Mouse (Mus musculus) spleen, postnatal 4 days (tissue): ENCODE measurements around the gene Tm4sf19.
"Not testable (repeated sequence)": the region's sequence is repeated elsewhere in the genome, so short reads cannot be mapped to it uniquely, and the experiment has no call there.

Experiments used
- DNase-seq, 2 experiments: peaks; one replicate each; pipeline ENCODE4 v3.0.0; 2022; ENCODE audit warnings: low spot score in 2 of 2

Tm4sf19 gene

DNA sequence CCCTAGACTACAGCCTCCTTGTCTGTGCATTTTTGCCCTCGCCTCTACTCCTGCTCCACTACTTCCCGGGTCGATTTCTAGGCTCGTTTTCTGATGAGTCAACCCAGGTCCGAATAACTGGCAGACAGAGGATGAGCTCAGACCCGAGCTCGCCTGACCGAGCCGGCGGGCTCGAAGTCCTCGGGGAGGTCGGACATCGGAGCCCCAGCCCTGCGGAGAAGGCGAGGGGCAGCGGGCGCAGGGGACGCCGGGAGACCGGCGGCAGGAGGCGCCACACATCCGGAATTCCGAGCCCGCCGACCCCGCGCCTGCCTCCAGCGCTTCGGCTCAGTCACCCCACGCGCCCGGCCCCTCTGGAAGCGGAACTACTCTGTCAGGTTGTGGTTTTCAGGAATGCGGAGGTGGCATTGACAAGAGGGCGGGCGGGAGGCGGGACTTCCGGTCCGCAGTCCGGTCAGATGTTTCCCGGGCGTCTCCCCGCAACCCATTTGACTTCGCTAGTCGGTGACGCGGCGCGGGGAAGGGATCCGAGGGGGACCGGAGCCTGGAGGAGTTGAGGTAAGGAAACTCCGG lies 30.3 kb downstream of the Tm4sf19 start, which contains the start of gene Pcyt1a:
Gene Pcyt1a, plus strand, starts transcription at position 448 of the 573 bp plus-strand sequence.
- peak; percentile 86 to 93 for DNase-seq

DNA sequence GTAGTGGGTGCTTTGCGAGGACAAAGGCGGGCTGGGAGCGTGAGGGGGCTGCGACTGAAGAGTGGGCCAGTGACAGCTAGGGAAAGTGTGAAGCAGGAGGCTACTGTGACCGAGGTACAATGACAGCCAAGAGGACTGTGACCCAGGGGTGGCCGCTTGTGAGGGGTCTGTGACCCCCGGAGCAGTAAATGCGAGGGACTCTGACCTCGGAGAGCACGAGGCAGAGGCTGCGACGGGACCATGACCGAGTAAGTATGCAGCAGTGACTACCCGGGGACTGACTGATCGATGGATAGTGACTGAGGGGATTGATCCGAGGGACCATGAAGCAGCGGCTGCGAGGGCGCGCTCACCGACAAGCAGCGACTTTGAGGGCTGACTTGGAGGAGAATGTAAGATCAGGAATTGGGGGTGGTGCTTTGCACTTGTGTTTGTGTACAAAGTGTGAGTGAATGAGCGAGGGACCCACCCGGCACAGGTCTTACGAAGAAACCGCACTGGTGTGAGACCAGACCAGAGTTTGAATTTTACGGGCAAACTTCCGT lies 30.8 kb downstream of the Tm4sf19 start:
- DNase-seq, result peak in 1 of 2 experiments; percentile 50

DNA sequence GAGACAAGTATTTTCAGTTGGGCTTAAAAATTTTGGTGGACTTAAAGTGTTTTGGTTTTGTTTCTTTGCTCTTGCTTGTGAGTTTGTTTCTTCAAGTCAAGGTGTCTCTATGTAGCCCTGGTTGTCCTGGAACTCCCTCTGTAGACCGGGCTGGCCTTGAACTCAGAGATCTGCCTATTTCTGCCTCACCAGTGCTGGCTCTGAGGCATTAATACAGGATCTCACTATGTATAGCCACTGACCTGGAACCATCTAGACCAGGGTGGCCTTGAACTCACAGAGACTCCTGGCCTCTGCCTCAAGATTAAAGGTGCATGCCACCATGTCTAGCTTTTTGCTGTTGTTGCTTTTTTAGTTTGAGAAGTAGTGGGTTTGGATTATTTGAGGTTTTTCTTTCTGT lies 31.6 kb downstream of the Tm4sf19 start:
- no peak for DNase-seq

DNA sequence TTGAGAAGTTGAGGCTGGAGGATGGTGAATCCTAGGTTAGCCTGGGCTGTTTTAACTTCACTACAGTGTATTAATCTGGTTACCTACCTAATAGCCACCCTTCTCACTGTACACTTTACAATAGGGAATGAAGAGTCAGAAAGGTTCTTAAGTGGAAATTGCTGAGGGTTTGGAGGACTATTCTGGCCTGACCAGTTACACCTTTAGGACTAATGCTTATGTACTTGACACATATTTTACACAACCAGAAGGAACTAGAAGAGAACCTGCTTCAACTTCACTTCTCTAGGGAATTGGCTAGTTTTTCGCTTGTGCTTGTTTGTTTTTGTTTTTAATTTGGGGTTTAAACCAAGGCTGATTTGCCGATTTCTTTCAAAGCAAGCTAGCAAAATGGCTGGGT lies 32.8 kb downstream of the Tm4sf19 start:
- DNase-seq, result no peak

DNA sequence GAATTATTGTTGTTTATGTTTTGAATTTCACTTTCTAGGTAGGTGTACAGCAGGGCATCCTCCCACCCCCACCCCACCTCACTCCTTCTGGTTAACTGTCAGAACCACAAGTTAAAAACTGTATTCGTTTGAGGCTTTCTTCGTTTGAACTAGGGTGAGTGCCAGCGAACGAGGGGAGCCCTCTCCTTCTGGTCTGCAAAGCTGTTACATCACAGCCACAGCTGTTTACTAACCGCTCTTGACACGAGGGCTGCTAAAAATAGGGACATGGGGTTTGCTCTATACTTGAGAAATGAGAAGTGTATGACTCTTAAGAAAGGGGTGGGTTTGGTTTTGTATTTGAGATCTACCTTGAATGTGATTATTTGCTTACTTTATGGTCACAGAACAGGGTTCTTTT lies 33.8 kb downstream of the Tm4sf19 start:
- DNase-seq, result peak; percentile 36 to 67

DNA sequence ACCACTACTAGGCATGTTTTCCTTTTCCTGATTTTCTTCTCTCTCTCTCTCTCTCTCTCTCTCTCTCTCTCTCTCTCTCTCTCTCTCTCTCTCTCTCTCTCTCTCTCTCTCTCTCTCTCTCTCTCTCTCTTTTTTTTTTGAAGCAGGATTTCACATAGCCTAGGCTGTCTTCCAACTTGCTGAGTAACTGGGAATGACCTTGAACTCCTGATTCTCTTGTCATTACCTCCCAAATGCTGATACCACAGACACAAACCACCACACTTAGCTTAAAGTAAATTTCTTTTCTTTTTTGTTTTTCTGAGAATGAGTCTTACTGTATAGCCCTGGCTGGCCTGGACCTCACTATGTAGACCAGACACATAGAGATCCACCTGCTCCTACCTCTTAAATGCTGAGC lies 34.4 kb downstream of the Tm4sf19 start:
- DNase-seq, result no peak

DNA sequence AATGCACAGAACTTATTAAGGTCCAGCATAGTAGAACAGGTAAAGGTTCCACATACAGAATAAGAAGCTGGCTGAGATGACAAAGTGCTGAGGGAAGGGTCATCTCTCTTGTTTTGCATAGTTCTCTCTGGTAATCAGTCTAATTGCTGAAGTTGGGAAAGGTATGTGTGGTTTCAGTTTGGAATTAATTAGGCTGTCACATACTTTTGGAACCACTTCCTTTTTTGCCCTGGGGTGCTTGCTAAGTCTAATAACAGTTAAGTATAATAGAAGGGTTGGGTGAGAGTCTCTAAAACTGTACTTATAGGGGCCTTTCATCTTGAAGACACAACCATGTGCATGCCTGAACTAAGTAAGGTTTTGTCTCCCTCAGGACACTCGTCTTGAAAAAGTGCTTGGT lies 36.4 kb downstream of the Tm4sf19 start:
- no peak for DNase-seq

DNA sequence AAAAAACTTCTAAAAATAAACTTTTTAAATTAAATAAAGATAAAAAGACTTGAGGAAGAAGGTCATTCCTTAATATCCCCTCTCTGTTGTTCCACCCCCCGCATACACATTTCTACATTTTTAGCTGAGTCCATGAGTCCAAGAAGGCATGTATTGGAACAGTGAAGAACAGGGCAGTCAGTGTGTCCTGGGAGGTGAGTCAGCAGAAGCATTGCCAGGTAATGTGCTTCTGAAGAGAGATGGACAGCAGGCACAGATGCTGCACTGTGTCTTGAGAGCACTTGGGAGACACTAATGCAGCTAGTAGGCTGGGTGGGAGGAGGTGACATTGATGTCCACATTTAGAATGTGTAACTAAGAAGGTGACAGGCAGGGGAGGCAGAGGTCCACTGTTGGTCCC lies 37.0 kb downstream of the Tm4sf19 start:
- no peak for DNase-seq

DNA sequence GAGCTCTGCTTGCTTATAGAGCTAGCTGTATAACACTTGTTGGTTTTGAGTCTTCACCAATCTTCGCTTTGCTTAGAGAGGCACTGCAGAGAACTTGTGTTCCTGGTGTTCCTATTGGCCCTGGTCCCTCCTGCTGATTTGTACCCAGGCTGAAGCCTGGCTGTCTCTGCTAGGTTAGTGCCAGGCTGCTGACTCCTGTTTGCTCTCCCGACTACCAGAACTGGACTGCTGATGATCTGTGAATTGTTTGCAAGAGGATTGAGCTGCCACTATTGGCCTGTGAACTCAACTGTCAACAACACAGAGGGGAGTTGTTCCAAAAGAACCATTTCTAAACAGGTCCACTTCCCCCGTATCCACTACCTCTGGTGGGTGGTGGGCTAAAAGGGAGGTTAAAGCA lies 41.1 kb downstream of the Tm4sf19 start:
- DNase-seq, result no peak

DNA sequence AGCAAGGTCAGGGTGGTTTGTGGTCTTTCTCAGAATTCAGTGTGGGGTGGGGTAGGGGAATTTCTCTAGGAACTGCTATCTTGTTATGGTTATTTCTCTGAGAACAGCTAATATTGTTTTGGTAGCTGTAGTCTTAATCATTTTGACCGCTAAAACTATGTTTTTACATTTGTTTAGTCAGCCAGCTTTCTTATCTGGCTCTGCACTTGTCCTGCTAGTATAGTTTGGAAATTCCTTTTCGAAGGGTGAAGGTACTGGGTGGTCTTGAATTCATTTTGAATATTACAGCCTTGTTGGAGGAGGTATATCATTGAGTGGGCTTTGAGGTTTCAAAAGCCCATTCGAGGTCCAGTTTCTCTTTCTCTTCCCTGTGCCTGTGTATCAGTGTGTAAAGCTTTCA lies 44.3 kb downstream of the Tm4sf19 start:
- not testable (repeated sequence) for DNase-seq

DNA sequence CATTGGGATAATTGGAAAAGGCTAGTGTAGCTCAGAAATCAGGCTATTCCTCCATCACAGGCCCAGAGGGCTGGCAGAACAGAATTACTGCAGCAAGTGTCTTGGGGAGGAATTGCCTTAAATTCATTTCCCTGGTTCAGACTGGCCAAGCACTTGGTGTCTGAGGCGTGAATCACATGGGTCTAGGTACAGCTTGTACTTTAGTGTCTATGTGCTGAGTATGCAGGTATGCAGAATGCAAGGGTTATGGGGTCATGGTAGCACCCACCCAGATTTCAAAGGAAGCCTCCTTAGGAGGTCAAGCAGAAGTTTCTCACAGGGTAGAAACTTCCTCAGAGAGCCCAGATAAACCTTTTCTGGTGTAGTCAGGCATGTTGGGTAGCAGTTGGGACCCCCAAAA lies 45.3 kb downstream of the Tm4sf19 start:
- DNase-seq, result no peak

DNA sequence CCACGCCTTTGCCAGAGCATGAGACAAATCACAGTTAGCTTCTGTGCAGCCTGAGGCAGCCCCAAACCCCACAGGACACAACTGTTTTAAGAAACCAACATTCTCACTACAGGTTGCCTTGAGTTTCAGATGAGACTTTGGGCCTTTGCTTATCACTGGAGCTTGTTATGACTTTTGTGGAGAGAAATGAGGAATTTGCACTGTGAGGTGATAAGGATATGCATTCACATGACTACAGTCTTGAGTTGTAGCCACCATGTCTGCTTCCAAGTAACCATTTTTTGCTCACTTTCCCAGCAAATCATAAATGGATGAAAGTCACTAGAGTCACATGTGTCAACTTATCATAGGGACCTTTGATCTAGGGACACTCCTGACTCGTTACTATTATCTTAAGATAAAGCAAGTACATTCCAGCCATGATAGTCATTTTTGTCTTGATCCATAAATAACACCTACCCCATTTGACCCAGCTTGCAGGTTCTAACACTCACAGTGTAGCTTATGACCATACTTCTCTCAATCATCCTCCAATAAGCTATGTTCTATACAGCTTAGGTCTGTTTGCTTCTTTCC lies 46.3 kb downstream of the Tm4sf19 start:
- no peak for DNase-seq

DNA sequence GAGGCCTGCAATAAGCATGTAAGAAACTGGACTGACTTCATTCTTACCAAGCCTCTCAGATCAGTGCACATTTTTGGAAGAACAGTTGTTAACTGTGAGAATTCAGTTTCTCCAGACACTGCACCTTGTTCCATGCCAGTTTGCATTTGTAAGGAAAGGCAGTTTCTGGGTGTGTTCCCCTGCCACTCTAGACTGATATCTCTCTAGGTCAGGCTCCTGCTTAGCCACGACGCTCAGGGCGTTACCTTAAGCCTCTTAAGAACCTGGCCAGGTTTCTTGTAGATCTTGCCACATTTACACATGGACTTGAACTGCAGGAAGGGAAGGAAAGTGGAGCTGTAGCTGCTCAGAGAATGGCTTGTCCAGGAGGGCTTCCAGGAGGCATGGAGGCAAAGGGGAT lies 49.4 kb downstream of the Tm4sf19 start:
- peak in 1 of 2 experiments; percentile 42 for DNase-seq

DNA sequence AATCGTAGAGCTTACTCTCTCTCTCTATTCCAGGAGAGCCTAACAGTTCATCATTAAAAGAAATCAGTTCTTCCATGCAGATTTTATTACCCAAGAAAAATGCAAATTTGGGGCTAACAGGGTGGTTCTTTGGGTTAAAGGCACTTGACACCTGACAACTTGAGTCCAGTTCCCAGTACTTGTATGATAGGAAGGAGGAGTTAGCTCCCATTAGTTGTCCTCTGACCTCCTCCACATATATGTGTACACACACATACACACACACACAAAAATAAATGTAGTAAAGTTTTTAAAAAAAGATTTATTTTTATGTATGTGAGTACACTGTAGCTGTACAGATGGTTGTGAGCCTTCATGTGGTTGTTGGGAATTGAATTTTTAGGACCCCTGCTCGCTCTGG lies 49.8 kb downstream of the Tm4sf19 start:
- no peak for DNase-seq

DNA sequence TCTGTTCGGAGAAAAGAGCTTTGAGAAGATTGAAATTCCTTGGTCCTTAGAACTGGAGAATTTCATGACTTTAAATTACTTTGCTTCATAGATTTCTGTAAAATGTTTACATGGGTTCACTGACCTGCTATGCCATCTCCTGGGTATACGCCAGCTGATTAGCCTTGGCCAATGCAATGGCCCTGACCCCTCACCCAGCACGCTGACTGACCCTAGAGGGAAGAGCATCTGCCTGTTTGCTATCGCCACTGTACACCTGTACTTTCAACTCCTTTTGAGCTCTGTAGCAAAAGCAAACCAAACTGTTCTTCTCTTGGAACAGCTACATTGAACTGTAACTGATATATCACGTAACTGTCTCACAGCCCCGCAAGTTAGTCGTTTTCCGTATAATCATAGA lies 52.8 kb downstream of the Tm4sf19 start:
- DNase-seq, result no peak

DNA sequence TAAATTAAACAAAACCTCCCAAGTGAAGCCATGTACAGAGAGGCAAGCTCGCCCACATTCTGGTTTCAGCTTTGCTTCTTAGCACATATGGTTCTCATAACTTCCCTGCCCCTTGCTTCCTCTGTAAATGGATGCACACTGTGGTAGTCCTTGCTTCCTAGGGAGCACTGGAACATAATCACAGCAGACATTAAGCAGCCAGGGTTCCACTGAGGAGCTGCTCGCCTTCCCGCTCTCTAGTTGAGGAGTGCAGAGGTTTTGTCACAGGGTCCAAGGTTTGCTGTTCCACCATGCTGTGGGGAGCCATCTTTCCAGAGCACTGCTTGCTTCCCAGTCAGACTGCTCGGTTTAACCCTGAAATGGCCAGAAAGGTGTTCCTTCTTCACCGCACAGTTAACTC lies 54.3 kb downstream of the Tm4sf19 start:
- DNase-seq, result no peak

DNA sequence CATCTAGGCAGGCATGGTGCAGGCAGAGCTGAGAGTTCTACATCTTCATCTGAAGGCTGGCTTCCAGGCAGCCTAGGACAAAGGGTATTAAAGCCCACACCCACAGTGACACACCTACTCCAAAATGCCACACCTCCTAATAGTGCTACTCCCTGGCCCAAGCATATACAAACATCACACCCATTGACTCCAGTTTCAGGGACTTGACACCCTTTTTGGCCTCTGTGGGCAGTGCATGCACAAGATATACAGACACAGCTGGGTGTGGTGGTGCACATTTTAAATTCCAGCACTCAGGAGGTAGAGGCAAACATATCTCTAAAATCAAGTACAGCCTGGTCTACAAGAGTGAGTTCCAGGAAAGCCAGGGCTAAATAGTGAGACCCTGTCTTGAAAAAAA lies 55.8 kb downstream of the Tm4sf19 start:
- DNase-seq, result no peak

DNA sequence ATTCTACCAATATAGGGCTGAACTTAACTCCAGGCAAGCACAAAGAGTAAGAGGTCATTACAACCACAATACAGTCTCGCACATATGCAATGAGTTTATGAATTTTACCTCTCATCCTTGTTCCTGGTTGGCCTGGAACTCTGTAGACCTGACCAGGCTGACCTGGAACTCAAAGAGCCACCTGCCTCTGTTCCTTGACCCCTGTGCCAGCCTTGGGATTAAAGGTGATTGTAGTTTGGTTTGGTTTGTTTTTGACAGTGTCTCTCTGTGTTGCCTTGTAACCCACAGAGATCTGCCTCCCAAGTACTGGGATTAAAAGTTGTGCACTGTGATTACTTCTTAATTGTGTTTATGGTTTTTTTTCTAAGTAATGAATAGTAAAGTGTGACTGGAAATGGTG lies 56.5 kb downstream of the Tm4sf19 start:
- no peak for DNase-seq
